Mouse (Mus musculus) lung, adult 2 months (tissue): ENCODE measurements at regions not wholly inside any gene's neighbourhood (a gene's known extent, or its start where the extent isn't known, plus 50 kb on each side); places are given as distances from the start of the nearest gene placed in this dataset.

Source experiments
- CTCF ChIP-seq: fragments of 200-500 bp; IDR thresholded peaks from 2 replicates; pipeline ENCODE4 v1.5.1; 2011; ENCODE audit warnings: mild to moderate bottlenecking, low read length, control low read depth; ENCODE audit not compliant: insufficient read depth
- POLR2A ChIP-seq: fragments of 200-500 bp; IDR thresholded peaks from 2 replicates; pipeline ENCODE4 v1.6.1; 2011; ENCODE audit warnings: low read depth, mild to moderate bottlenecking, control low read depth, low read length, borderline replicate concordance; ENCODE audit errors: extremely low read depth

DNA sequence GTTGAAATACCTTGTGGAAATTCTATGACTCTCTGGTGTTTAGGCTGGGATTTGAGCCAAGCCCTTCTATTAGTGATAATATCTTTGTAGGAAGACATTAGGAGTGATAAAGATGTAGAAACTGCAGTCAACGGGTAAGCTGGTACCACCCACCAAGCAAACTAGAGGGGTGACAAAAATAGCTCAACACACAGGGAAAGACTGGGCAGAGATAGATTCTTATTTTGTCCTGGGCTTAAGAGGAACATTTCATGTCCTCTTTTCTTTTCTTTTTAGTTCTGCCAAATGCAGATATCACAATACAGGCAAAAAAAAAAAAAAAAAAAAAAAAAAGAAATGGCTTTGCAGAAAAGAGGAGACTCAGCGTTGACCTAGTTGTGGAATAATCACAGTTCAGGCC lies 294.1 kb upstream of the Cwc22 start:
- TF ChIP-seq CTCF: no peak
- TF ChIP-seq POLR2A: no peak
